Mouse (Mus musculus) G1E (cell line): ENCODE measurements around the gene Mcl1. TPM values are rescaled to one million over a fixed set of nuclear protein-coding genes. Genes with fewer than 3 reads are reported as not detected.

Source experiments
- ATAC-seq: 2 replicates; pipeline ENCODE4 v1.8.0; 2016; ENCODE audit warnings: mild to moderate bottlenecking; ENCODE audit not compliant: insufficient number of reproducible peaks, poor library complexity, low FRiP score, severe bottlenecking; ENCODE audit errors: extremely low read depth
- DNase-seq: peaks from one replicate; pipeline ENCODE4 v3.0.0; 2012; ENCODE audit warnings: low spot score
- H3K27me3 ChIP-seq: 2 replicates; pipeline ENCODE4 v1.6.1; 2012; ENCODE audit warnings: mild to moderate bottlenecking, low read length, inconsistent platforms; ENCODE audit not compliant: insufficient read depth
- H3K36me3 ChIP-seq: replicated peaks from 2 replicates; pipeline ENCODE3; 2012; ENCODE audit warnings: mild to moderate bottlenecking, inconsistent platforms
- H3K4me1 ChIP-seq: 2 replicates; pipeline ENCODE4 v1.6.1; 2012; ENCODE audit warnings: low read depth, low read length, inconsistent platforms, mixed read lengths; ENCODE audit not compliant: insufficient read depth
- H3K4me3 ChIP-seq: 2 replicates; pipeline ENCODE4 v1.5.1; 2012; ENCODE audit warnings: low read depth, mild to moderate bottlenecking, inconsistent platforms, low read length, moderate library complexity, mixed read lengths
- H3K9me3 ChIP-seq: replicated peaks from 2 replicates; pipeline ENCODE4 v1.6.1; 2012; ENCODE audit warnings: inconsistent platforms
- CTCF ChIP-seq: IDR thresholded peaks from 2 replicates; pipeline ENCODE4 v1.5.1; 2012; ENCODE audit warnings: low read depth, low read length, inconsistent platforms, mixed read lengths
- GATA1 ChIP-seq: IDR thresholded peaks from 2 replicates; pipeline ENCODE4 v1.6.1; 2012; ENCODE audit warnings: borderline replicate concordance, low read length, inconsistent platforms, mixed read lengths
- GATA2 ChIP-seq: IDR thresholded peaks from 2 replicates; pipeline ENCODE4 v1.6.1; 2012; ENCODE audit warnings: low read depth, low read length, inconsistent platforms, borderline replicate concordance
- POLR2AphosphoS5 ChIP-seq: IDR thresholded peaks from 2 replicates; pipeline ENCODE4 v1.6.1; 2012; ENCODE audit warnings: low read depth, low read length, inconsistent platforms; ENCODE audit not compliant: insufficient replicate concordance
- TAL1 ChIP-seq: conservative IDR thresholded peaks from 2 replicates; pipeline ENCODE4 v1.6.1; 2012; ENCODE audit warnings: low read depth, low read length, inconsistent platforms, mixed read lengths
- polyA plus RNA-seq: library from polyadenylated mRNA; stranded (reverse); fragments of >175 nt; gene quantifications from 2 replicates; pipeline ENCODE4 v1.2.3, GENCODE M21; 2012
- total RNA-seq, 2 experiments: library from RNA; stranded (forward) in 1 of 2; stranded (reverse) in 1 of 2; fragments of 200-1000 nt in 1 of 2; fragments of >200 nt in 1 of 2; fragmentation: Nextera tagmentation in 1 of 2; gene quantifications; 2 replicates each; pipeline ENCODE4 v1.2.3; 2014 to 2017

Gene Mcl1
- total and polyA plus RNA-seq, 3 experiments, result 264 to 296 (median 280) TPM

DNA sequence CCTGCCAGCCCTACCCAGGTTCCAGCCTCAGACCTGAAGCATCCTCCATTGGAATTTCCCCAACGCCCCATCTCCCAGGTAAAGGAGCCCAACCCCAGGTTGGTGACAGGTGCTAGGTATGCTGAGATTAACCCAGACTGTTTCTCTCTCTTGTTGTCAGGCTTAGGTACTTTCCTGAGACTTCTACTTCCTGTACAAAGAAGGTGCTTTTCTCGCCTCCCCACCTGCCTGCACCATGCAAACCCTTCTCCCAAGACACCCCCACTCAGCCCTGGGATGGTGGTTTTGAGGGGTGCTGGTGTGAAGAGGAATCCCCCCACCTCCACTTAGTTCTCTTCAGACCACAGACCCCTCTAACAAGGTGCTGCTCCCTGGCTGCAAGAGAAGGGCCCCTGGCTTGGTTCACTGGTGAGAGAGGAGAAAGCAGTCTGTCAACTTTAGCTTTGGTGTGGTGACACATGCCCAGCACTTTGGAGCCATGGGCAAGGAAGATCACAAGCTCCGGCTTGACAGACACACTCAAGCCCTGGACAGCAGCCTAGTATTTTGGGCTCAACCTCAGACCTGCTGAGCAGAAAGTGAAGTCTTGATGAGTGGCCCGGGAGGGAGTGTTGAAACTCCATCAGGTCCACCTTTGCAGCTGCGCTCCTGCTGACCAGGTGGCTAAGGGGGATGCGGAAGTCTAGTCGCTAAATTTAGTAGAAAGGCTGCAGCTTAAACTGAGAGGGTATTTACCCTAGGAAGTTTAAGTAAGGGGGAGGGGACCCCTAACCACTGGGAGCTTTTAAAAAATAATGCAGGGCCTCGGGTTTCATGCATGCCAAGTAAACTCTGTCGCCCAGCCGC is 14.5 kb downstream of the Mcl1 start:
- Histone ChIP-seq H3K27me3 (no peaks in the 10 kb centered on the region), H3K36me3 (peaks cover 85% of the 10 kb centered on the region), H3K4me3 (peak overlapping the region; percentile 65; the same call in 1 of the 2 replicates), H3K4me1 (peaks cover 87% of the 10 kb centered on the region), H3K9me3 (no peaks in the 10 kb centered on the region)
- DNase-seq, result no peak
- TF ChIP-seq TAL1 (no peak), POLR2AphosphoS5 (no peak), GATA1 (no peak), CTCF (no peak), GATA2 (no peak)
- no peak for ATAC-seq

DNA sequence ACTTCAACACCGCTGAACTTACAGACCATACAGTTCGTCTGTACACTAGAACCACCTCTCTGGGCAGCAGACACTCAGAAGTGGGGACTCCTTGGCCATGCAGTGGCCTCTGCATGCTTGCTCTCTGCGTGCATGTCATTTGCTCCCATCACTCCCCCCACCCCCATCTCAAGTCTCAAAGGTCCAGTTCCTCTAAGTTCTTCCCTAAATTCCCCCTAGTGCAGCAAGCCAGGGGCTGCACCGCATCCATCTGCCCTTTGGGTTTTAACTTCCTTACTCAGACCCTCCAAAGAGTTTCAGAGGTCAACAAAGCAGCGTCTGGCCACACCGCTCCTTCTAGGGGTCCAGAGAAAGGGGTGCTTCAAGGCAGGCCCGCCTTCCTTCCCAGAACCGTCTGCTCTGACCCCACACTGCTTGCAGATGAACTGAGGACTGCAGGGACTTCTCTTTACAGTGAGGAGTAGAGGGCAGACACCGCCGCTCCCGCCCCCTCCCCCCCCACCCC is 15.2 kb downstream of the Mcl1 start:
- no peaks in the 10 kb centered on the region for H3K9me3 ChIP-seq
- ATAC-seq (no peak), DNase-seq (no peak)
- peaks cover 82% of the 10 kb centered on the region for H3K36me3 ChIP-seq
- peaks cover 80% of the 10 kb centered on the region for H3K4me1 ChIP-seq
- H3K27me3 ChIP-seq, result no peaks in the 10 kb centered on the region
- TF ChIP-seq GATA1, result no peak
- TF ChIP-seq GATA2, result no peak
- H3K4me3 ChIP-seq, result peak overlapping the region; percentile 65; the same call in 1 of the 2 replicates

DNA sequence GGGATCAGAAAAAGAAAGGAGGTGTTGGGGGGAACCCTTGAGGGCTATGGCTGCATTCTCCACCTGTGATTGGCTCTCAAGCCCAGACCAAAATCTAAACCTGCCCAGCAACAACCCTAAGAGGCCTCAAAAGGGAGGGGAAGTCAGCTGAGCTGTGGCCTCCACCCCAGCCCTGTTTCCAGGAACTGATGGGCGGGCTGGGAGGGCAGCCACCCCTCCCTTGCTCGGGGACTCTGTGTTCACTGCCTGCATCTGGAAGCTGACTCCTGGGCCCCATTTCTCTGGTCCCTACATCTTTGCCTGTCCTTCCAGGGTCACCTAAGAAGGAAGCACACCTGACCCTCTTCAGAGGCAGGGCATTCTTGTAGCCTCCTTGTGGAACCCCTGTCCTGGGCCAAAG is 15.6 kb downstream of the Mcl1 start:
- DNase-seq (peak; percentile 96), ATAC-seq (peak; percentile 87)
- TF ChIP-seq POLR2AphosphoS5 (no peak), GATA2 (no peak), TAL1 (no peak), GATA1 (no peak), CTCF (no peak)
- Histone ChIP-seq H3K36me3 (peaks cover 79% of the 10 kb centered on the region), H3K4me3 (peak overlapping the region; percentile 65; the same call in 1 of the 2 replicates), H3K9me3 (no peaks in the 10 kb centered on the region), H3K27me3 (no peaks in the 10 kb centered on the region), H3K4me1 (peaks cover 75% of the 10 kb centered on the region)

DNA sequence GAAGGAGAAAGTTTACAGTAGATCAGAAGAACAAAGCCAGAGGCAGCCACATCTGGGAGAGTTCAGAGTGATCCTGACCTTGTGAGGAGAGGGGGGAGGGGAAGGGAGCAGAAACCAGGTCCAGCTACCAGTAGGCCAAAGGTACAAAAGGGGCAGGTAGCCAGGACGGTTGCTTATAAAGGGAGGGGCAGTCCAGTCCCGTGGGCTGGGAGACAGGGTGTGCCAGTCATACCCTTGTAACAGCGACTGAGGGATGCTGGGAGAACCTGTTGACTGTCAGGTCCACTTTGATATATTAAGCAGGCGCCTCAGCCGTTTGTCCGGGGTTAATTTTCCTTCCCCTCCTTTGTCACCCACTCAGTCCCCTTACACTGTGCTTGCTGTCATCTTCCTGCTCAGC is 16.2 kb downstream of the Mcl1 start:
- peaks cover 70% of the 10 kb centered on the region for H3K4me1 ChIP-seq
- TF ChIP-seq GATA2, result no peak
- TF ChIP-seq TAL1, result no peak
- peaks cover 79% of the 10 kb centered on the region for H3K36me3 ChIP-seq
- H3K27me3 ChIP-seq, result no peaks in the 10 kb centered on the region
- no peak for ATAC-seq
- peak overlapping the region; percentile 46; the same call in 1 of the 2 replicates for H3K4me3 ChIP-seq
- H3K9me3 ChIP-seq, result no peaks in the 10 kb centered on the region
- no peak for DNase-seq

DNA sequence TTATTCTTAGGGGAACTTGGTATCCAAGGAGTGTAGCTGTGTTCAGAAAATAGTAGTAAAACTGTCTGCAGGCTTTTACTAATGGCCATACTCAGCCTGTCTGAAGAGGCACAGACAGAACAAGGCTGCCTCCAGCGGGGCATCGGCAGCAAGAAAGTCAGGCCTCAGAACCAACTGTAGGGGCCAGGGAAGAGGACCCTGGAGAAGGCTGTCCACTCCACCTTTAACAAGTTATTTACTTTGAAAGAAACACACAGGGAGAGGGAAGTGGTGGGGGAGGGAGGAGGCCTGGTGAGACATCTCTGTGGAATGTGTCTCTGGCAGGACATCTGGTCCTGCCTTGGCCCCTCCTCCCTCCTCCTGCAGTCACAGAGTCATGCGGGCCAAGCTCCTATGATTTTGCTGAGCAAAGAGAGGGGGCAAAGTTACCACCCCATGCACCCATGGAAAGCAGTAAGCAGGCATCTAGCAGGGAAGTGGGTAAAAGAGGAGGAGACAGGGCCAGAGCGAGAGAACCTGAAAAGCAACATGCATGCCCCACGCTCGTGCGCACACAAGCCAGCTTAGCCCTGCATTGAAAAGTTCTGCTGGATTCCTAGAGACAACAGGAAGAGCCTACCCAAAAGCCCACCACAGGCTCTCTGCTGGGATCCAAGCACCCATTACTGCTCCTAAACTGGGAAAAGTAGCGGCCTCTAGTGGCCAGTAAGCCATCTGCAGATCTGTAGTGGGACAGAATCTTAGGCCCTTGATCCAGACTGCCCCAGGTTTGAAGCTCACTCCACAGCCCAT is 16.9 kb downstream of the Mcl1 start:
- Histone ChIP-seq H3K36me3 (peaks cover 83% of the 10 kb centered on the region), H3K4me1 (peaks cover 68% of the 10 kb centered on the region)
- no peak for TF ChIP-seq POLR2AphosphoS5
- no peak for TF ChIP-seq GATA2
- TF ChIP-seq GATA1, result no peak
- peak; percentile 94 for TF ChIP-seq CTCF
- TF ChIP-seq TAL1, result no peak

DNA sequence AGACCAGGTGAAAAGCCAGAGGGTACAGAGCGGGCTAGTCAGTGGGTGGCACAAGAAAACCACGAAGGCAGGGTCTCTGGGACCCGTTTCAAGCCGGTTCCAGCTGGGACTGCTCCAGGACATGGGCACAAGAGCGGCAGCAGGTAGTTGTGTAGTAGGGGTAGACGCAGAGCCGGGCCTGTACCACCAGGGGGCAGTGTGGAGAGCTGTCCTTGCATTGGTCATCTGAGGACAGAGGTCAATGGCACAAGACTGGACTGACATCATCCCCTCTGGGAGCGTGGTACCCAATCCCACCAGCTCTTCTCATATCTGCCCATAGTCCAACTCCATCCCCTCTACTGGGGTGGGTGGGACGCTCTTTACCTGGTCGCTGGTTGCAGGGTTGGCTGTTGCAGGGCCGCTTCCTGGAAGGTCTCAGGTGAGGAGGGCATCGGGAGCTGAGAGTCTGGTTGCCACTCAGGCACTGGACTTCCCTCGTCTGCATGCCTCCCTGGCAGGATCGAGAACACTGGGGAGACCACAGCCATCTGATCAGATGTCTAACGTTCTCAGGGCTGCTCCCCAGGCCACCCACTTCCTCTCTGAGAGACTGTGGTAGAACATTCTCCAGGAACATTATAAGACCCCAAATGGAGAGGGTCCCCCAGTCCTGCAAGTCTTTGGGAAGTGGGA is 18.3 kb downstream of the Mcl1 start:
- ATAC-seq, result no peak
- Histone ChIP-seq H3K27me3 (no peaks in the 10 kb centered on the region), H3K4me3 (no peak overlapping the region), H3K9me3 (no peaks in the 10 kb centered on the region), H3K36me3 (peaks cover 82% of the 10 kb centered on the region), H3K4me1 (peaks cover 63% of the 10 kb centered on the region)
- no peak for DNase-seq
- no peak for TF ChIP-seq GATA2
- TF ChIP-seq CTCF, result peak; percentile 100

More for the DNA sequence above, 16.9 kb downstream of the Mcl1 start:
- Histone ChIP-seq H3K4me3 (peak overlapping the region; percentile 46; the same call in 1 of the 2 replicates), H3K9me3 (no peaks in the 10 kb centered on the region), H3K27me3 (no peaks in the 10 kb centered on the region)
- ATAC-seq, result peak; percentile 35
- peak; percentile 89 for DNase-seq
